Comparison of ENCODE assay signal across 15 mouse cellular contexts in genomic region chr8:116873586-116873985, GRCm38 (mm10). TPM values are rescaled to one million over a fixed set of nuclear protein-coding genes. Genes with fewer than 3 reads are reported as not detected.
A peak's percentile ranks its signal among the peaks of the same experiment; 100 is the strongest.
DNase-seq lines count a peak whose midpoint lies in the region; TF ChIP-seq lines count a peak whose summit lies in the region.
"Had no signal": no experiment of that assay in that cellular context is flagged by ENCODE, and none has a peak within 500 bp of the region (broad histone marks: within the 10 kb centered on the region; RNA-seq: fewer than 3 reads in every experiment).

No protein-coding gene starts in this region.

- H3K4me1 ChIP-seq in CH12.LX (ENCODE audit: control insufficient read depth in 1 of 2, insufficient read depth in 2 of 2): peaks cover 9 to 16% of the 10 kb centered on the region in 2 experiments; a peak in 3 of 4 replicates
- H3K4me1 ChIP-seq: forebrain, embryonic 13.5 days; heart, embryonic 12.5 days; hindbrain, embryonic 15.5 days had no signal

- no peak for TF ChIP-seq CTCF in CH12.LX (conservative IDR thresholded peaks at IDR 0.05 in 1 of 2, IDR thresholded peaks at IDR 0.05 in 1 of 2; ENCODE audit: low read depth in 2 of 2, low read length in 2 of 2)

- no peak overlapping the region for H3K9ac ChIP-seq in CH12.LX (ENCODE audit: insufficient read depth, low read depth)
- H3K9ac ChIP-seq: embryonic facial prominence, embryonic 13.5 days; forebrain, embryonic 13.5 days; forebrain, postnatal 0 days; heart, embryonic 12.5 days; hindbrain, embryonic 15.5 days had no signal

- TF ChIP-seq EP300 in CH12.LX (IDR thresholded peaks at IDR 0.05; ENCODE audit: low read length): no peak

- H3K27me3 ChIP-seq in CH12.LX (replicated peaks): peaks cover 3% of the 10 kb centered on the region
- H3K27me3 ChIP-seq: embryonic facial prominence, embryonic 13.5 days; forebrain, embryonic 13.5 days; heart, embryonic 12.5 days; hindbrain, embryonic 15.5 days had no signal

- TF ChIP-seq RAD21 in CH12.LX (IDR thresholded peaks at IDR 0.05; ENCODE audit: low read depth, low read length): no peak

- no peaks in the 10 kb centered on the region for H3K36me3 ChIP-seq in CH12.LX (replicated peaks in 1 of 2; ENCODE audit: control insufficient read depth in 1 of 2, insufficient read depth in 1 of 2, low read length in 1 of 2)
- H3K36me3 ChIP-seq: embryonic facial prominence, embryonic 13.5 days; heart, embryonic 12.5 days; hindbrain, embryonic 15.5 days had no signal

- dilution Hi-C loops in CH12.LX (cut with MboI; ENCODE audit: extremely low pct_ligation_motif_present, extremely low pct_unique_long_range_greater_than_20kb, low sequenced_read_pairs): no loop called here

- in situ Hi-C loops in CH12.LX (cut with MboI; ENCODE audit: low pct_ligation_motif_present, low pct_unique_long_range_greater_than_20kb, low sequenced_read_pairs): loop anchor here (25.0 kb wide), 1 partner anchor 386 kb away; no protein-coding TSS in a partner anchor

- no peaks in the 10 kb centered on the region for H3K79me2 ChIP-seq in CH12.LX (replicated peaks; ENCODE audit: control insufficient read depth, extremely low read depth, insufficient read depth, poor library complexity, severe bottlenecking)

- H3K9me3 ChIP-seq in CH12.LX (replicated peaks; ENCODE audit: low read length): peaks cover 7% of the 10 kb centered on the region
- H3K9me3 ChIP-seq: embryonic facial prominence, embryonic 13.5 days; forebrain, embryonic 13.5 days; hindbrain, embryonic 15.5 days had no signal

- H3K4me3 ChIP-seq in CH12.LX (replicated peaks in 1 of 3; ENCODE audit: low read depth in 2 of 3, low read length in 2 of 3, poor library complexity in 1 of 3): no peak overlapping the region
- H3K4me3 ChIP-seq: embryonic facial prominence, embryonic 13.5 days; forebrain, embryonic 13.5 days; heart, embryonic 12.5 days; hindbrain, embryonic 15.5 days had no signal

- intact Hi-C loops in left cerebral cortex, postnatal 10 days (cut with DNase I): no loop called here

- peak; percentile 62 for DNase-seq in B cell, adult 2 months
- no peak for DNase-seq in CH12.LX (ENCODE audit: extremely low read depth)
- DNase-seq in thymus, postnatal 0 days (ENCODE audit: low spot score): peak; percentile 62
- peak; percentile 28 for DNase-seq in thymus, postnatal 4 days
- no peak for DNase-seq in left cerebral cortex, postnatal 10 days (ENCODE audit: extremely low spot score in 1 of 2, low spot score in 2 of 2)
- DNase-seq in embryo, embryonic 11 days: no peak
- DNase-seq: adrenal gland, postnatal 10 days; cerebellum, adult 11-12 months; cerebellum, adult 9-10 months; forebrain, postnatal 0 days; gastrocnemius, postnatal 14 days had no signal

- H3K4me2 ChIP-seq in CH12.LX (ENCODE audit: insufficient read depth, low read depth, poor library complexity, severe bottlenecking): peak overlapping the region; percentile 75; the same call in 1 of the 2 replicates
- H3K4me2 ChIP-seq: embryonic facial prominence, embryonic 13.5 days; forebrain, embryonic 13.5 days; heart, embryonic 12.5 days; hindbrain, embryonic 15.5 days had no signal

- TF ChIP-seq POLR2A in CH12.LX (IDR thresholded peaks at IDR 0.05; ENCODE audit: low read depth, low read length): no peak

- no peak overlapping the region for H3K27ac ChIP-seq in CH12.LX (ENCODE audit: insufficient read depth, low read depth)
- H3K27ac ChIP-seq: embryonic facial prominence, embryonic 13.5 days; forebrain, embryonic 13.5 days; hindbrain, embryonic 15.5 days had no signal

TF ChIP-seq in CH12.LX, 34 proteins besides CTCF, POLR2A, EP300 and RAD21:
- TF ChIP-seq JUN (IDR thresholded peaks at IDR 0.05; ENCODE audit: insufficient read depth, low read depth, low read length) (no peak), RCOR1 (conservative IDR thresholded peaks at IDR 0.05; ENCODE audit: low read depth, low read length) (no peak), E2F4 (IDR thresholded peaks at IDR 0.05; ENCODE audit: insufficient replicate concordance, low read depth, low read length) (no peak), USF2 (conservative IDR thresholded peaks at IDR 0.05; ENCODE audit: low read depth, low read length) (no peak), MXI1 (IDR thresholded peaks at IDR 0.05; ENCODE audit: low read depth, low read length) (no peak), ZC3H11A (IDR thresholded peaks at IDR 0.05; ENCODE audit: low read depth, low read length) (no peak), IRF4 (IDR thresholded peaks at IDR 0.05; ENCODE audit: low read depth, low read length) (no peak)

RNA-seq across cellular contexts. Expression of gene Cmc2, which starts 47.7 kb away (rescaled TPM):
- total RNA-seq in CH12.LX (2012; rRNA removed) (29.1 and 33.6 TPM in 2 replicates), CH12.LX (2014; rRNA removed) (34.4 and 39.4 TPM in 2 replicates)
- 55.1 and 56.5 TPM in 2 replicates for polyA plus RNA-seq in CH12.LX (2012; ENCODE audit: insufficient read length, low read depth)
- 132 and 136 TPM in 2 replicates for polyA plus RNA-seq in thymus, postnatal 0 days (2015; fragmentation: Nextera tagmentation; extraction: Ambion mirVana)
- total RNA-seq in left cerebral cortex, postnatal 10 days (2021): 10 to 100 TPM in 1 of 2 experiments, 1 to 10 TPM in 1; 10.0 to 11.3 TPM

RNA-seq across cellular contexts. Expression of gene Cenpn, which starts 47.9 kb away (rescaled TPM):
- total RNA-seq in CH12.LX (2012; rRNA removed) (26.3 and 28.1 TPM in 2 replicates), CH12.LX (2014; rRNA removed) (51.3 and 52.0 TPM in 2 replicates)
- 44.1 and 45.6 TPM in 2 replicates for polyA plus RNA-seq in CH12.LX (2012; ENCODE audit: insufficient read length, low read depth)
- 32.2 and 35.4 TPM in 2 replicates for polyA plus RNA-seq in thymus, postnatal 0 days (2015; fragmentation: Nextera tagmentation; extraction: Ambion mirVana)
- 1 to 10 TPM; 2.3 to 3.3 TPM for total RNA-seq in left cerebral cortex, postnatal 10 days (2021)

Comparison
In these comparisons a context has a peak if more than half of its experiments do, and no peak if none do; other contexts are left out.
1. DNase-seq: peak in B cell, adult 2 months (2 of 2), thymus, postnatal 0 days (single experiment) and thymus, postnatal 4 days (single experiment); none in CH12.LX (single experiment), left cerebral cortex, postnatal 10 days (0 of 2) and embryo, embryonic 11 days (single experiment).
2. RNA of gene Cenpn, which starts 47.9 kb away (total RNA-seq): 26.3 to 52.0 TPM in CH12.LX; 2.3 to 3.3 TPM in left cerebral cortex, postnatal 10 days; every median in the first group is over 4 times any median in the second.